Mouse (Mus musculus) heart, adult 2 months (tissue): ENCODE measurements around the gene Gfra1.

ENCODE experiments used
- CTCF ChIP-seq: fragments of 200-600 bp; IDR thresholded peaks from 2 replicates; pipeline ENCODE4 v1.8.1; 2022; ENCODE audit warnings: antibody characterized with exemption, mild to moderate bottlenecking, moderate library complexity
- POLR2A ChIP-seq: fragments of 200-500 bp; IDR thresholded peaks from 2 replicates; pipeline ENCODE4 v1.6.1; 2011; ENCODE audit warnings: mild to moderate bottlenecking, low read depth, low read length, control low read depth; ENCODE audit not compliant: insufficient read depth

DNA sequence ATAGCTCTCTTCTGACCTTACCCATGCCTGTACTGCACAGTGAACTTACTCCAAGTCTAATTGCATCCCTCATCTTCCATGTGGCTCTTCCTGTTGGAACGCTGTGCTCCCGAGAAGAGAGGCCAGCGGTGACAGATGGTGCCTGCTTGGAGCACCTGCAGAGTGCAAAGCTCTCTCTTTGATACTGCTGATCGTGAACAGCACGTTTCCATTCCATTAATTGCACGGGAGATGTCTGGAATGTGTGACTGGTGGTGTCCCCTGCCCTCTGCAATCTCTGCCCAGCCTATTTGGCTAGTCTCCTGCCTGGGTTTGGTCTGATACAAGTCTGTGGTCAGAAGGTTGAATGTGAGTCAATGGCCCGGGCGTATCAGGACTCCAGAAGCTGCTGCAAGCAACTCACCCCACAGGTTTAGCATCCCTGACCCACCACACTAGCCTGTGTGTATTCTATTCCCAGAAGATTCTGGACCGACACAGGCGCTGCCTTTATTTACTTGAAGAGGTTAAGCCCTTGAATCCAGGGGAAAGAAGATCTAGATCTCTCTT is 249.1 kb downstream of the Gfra1 start:
- TF ChIP-seq POLR2A (no peak), CTCF (no peak)
